Mouse (Mus musculus): ENCODE results near the gene Kat7.

- no peak for TF ChIP-seq POLR2A (IDR thresholded peaks at IDR 0.05; ENCODE audit: control insufficient read depth, extremely low read depth, insufficient read depth, low read length, poor library complexity)
- no peak for TF ChIP-seq CTCF (IDR thresholded peaks at IDR 0.05; ENCODE audit: borderline replicate concordance, control insufficient read depth, extremely low read depth, insufficient read depth, low read length, poor library complexity)
Observed at GRCm38 (mm10) chr11:95353226-95353625, 43.2 kb upstream of the Kat7 start.

All from thymus, adult 2 months (tissue).